Mouse (Mus musculus): Measurements from ENCODE around the gene Col5a3. TPM values are rescaled to one million over a fixed set of nuclear protein-coding genes. Genes with fewer than 3 reads are reported as not detected.
A peak's percentile ranks its signal among the peaks of the same experiment; 100 is the strongest.

The Col5a3 gene
- total RNA-seq, 2 experiments from 2014 or later, result 1.8 to 2.3 TPM

DNA sequence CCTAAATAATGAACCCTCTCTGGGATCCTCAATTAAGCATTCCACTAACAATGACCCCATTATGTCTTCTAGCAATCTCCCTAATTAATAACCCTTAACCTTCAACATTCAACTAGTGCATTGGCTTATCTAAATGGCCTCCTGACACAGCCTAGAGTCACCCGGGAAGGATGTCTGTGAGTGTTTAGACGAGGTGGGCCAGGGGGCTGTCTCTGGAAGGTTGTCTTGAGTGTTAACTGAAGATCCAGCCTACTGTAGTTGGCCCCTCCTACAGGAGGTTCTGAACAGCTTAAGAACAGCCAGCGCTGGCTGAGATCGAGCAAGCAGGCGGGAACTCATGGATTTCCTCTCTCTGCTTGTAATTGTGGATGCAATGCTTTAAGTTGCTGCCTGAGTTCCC is 9.2 kb downstream of the Col5a3 start:
- no peak for DNase-seq (ENCODE audit: low spot score in 2 of 2)

GRCm38 (mm10) chr9:20805159-20805495 is 9.7 kb downstream of the Col5a3 start:
- no peak for DNase-seq (ENCODE audit: low spot score in 2 of 2)

GRCm38 (mm10) chr9:20804266-20805158 is 10.4 kb downstream of the Col5a3 start:
- peak; percentile 60 to 73 for DNase-seq (ENCODE audit: low spot score in 2 of 2)

DNA sequence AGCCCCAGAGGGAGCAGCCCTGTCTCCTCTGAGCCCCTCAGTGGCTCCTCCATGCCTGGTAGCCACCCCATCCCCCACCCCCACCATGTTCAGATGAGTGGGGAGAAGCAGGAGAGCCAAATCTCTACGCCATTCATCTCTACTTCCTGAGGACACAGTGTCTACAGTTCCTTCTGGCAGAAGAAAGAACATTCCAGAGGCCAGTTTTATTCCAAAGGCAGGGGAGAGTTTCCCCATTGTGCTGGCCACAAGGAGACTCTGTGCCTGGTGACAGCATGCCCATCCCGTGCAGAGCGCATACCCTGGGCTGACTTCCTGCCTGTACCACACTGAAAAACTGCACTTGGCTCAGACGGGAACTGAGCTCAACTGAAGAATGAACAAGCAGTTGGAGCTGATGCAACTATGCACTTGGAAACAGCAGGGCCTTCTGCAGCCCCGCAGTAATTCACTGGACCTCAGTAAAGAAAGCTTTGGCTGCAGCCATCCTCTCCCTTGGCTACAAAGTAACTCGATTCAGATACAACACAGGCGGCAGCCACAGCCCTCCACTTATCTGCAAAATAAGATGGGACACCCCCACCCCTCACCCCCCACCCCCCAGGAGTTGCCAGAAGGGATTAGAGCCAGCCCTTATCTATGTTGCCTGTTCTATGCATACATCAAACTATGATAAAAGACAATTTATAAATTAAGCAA is 20.6 kb downstream of the Col5a3 start:
- DNase-seq (ENCODE audit: low spot score in 2 of 2), result peak; percentile 63 to 72

DNA sequence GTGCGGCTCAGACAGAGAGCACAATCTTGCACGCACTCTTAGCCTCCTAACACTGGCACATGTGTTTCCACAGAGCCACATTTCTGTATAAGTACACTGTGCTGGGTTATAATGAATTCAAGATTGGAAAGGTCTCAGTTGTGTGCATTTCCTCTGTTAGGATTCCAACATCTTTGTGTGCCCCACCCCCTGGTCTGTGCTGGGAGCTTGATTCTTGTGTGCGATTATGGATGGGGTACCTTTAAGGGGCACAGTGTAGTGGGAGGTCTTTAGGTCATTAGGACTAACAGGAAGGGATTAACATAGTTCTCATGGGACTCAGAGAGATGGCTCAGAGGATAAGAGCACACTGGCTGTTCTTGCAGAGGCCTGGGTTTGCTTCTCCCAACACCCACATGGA is 24.5 kb downstream of the Col5a3 start:
- no peak for DNase-seq (ENCODE audit: low spot score in 2 of 2)

GRCm38 (mm10) chr9:20789651-20790050 is 25.2 kb downstream of the Col5a3 start:
- no peak for DNase-seq (ENCODE audit: low spot score in 2 of 2)

- no peak for DNase-seq (ENCODE audit: low spot score in 2 of 2)
Measured at GRCm38 (mm10) chr9:20787992-20788391, 26.9 kb downstream of the Col5a3 start.

DNA sequence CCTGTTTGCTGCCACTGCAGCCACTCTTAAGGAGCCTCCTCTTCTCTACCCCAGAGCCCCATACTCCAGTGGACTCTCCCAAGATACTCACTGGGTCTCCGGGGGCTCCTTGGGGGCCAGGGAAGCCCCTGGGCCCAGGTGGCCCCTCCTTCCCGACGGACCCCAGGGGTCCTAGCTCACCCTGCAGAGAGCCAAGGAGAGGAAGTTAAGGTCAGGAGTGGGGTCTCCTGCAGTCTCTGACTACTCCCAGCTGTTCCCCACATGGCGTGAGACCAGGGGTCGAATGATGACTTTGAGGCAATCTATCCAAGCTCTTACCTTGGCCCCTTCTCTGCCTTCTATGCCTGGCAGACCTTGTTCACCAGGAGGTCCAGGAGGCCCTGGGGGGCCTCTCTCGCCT is 29.8 kb downstream of the Col5a3 start:
- DNase-seq (ENCODE audit: low spot score in 2 of 2), result no peak

GRCm38 (mm10) chr9:20781286-20781685 is 33.6 kb downstream of the Col5a3 start:
- no peak for DNase-seq (ENCODE audit: low spot score in 2 of 2)

- DNase-seq (ENCODE audit: low spot score in 2 of 2), result no peak
Measured at GRCm38 (mm10) chr9:20765274-20765673, 49.6 kb downstream of the Col5a3 start.

DNA sequence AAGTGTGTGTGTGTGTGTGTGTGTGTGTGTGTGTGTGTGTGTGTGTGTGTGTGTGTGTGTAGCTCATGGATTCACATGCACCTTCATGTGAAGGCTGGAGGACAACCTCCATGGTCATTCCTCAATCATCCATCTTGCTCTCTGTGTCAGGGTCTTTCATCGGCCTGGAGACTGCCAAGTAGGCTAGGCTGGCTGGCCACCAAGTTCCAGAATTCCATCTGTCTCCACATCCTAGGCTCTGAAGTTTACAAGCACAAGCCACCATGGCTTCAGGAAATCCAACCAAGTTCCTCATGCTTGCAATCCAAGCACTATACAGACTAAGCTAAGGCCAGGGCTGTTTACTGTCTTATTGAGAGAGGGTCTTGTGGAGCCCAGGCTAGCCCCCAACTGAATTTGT is 51.8 kb downstream of the Col5a3 start:
- peak in 1 of 2 experiments; percentile 44 for DNase-seq (ENCODE audit: low spot score in 2 of 2)

DNA sequence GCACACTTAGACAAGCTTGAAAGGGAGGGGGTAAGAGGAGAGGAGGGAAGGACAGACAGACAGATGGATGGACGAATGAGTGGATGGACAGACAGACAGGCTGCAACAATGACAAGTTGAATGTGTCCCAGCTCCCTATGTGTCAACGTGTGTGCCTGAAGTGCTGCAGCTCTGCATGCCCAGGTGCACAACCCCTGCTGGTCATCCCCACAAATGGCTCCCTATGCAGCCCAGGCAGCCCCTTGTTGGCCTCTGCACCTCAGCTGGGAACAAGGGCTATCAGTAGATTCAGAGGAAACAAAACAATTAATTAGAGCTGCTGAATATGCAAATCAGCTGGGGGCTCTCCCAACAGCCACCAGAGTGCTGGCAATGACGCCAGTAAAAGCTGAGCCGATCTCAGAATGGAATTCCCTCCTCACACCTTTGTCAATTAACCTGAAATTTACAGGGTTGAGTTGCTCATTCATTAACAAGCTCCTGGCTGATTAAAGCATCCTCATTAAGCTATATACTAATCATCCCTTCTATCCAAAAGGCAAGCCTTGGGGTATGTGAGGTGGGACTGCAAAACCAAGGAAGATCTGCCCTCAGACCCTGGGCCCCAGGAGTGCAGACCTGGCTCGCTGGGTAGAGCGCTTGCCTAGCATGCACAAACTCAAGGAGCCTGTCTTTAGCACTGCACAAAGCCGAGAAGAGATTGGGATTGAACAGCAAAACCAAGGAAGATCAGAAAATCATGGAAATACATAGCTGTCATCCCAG is 52.5 kb downstream of the Col5a3 start:
- no peak for DNase-seq (ENCODE audit: low spot score in 2 of 2)

DNA sequence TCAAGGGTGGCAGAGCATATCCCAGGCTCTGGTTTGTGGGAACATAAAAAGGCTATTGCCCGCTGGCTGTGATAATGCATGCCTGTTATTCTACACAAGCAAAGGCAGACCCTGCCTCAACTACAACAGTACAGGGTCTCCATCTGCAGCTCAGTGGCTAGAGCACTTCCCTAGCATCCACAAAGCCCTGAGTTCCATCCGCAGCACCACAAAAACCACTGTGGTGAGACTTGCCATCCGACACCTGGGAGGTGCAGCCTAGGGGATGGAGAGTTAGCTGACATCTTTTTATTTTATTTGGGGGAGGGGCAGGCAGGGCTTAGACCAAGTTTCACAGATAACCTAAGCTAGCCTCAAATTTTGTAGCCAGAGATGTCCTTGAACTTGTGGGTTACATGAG is 53.5 kb downstream of the Col5a3 start:
- DNase-seq (ENCODE audit: low spot score in 2 of 2), result no peak

DNA sequence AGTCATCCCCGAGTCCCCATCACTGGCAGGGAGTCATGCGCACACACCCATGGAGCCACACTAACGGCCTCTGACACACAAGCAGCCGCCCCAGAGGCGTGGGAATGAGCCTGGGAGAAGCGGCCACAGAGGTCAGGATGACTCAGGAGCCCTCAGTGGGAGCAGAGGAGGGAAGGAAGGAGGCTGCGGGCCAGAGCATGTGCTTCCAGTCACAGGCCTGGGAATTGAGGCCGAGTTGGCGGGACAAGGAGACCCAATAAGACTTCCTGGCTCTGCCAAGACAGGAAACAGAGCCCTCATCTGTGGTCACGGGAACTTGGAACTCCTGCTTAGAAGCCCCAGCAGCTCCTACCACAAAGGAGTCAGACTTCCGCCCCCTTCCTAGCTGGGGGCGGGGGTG is 54.1 kb downstream of the Col5a3 start:
- DNase-seq (ENCODE audit: low spot score in 2 of 2), result no peak

DNA sequence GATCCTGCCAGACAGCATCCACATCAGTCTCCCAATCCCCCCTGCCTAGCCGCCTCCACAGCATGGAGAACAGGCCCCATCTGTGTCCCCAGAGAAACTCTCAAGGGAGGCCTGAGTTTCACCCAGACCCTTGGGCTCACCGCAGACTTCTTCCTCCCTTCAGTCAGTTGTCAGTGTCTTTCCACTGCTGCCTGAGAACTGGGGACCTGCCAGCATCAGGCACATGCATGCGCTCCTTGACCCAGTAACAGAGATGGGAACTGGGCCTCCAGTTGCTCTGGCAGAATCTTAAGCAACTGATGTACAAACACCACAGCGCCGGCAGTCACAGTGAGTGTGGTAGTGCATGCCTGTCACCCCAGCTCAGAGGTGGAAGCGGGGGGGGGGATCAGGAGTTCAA is 56.0 kb downstream of the Col5a3 start:
- DNase-seq (ENCODE audit: low spot score in 2 of 2), result no peak

DNA sequence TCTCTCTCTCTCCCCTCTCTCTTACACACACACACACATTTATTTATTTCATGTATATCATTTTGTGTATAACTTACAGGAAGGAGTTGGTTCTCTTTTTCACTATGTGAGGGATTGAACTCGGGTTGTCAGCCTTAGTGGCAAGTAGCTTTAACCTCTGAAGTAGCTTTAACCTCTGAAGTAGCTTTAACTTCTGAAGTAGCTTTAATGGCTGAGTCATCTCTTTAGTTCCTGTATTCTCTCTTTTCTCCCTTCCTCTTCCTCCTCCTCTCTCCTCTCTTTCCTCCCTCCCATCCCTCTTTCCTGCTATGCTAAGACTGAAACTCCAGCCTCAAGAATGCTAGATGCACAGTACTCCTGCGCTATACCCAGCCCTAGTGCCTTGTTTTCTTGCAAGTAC is 56.6 kb downstream of the Col5a3 start:
- no peak for DNase-seq (ENCODE audit: low spot score in 2 of 2)

DNA sequence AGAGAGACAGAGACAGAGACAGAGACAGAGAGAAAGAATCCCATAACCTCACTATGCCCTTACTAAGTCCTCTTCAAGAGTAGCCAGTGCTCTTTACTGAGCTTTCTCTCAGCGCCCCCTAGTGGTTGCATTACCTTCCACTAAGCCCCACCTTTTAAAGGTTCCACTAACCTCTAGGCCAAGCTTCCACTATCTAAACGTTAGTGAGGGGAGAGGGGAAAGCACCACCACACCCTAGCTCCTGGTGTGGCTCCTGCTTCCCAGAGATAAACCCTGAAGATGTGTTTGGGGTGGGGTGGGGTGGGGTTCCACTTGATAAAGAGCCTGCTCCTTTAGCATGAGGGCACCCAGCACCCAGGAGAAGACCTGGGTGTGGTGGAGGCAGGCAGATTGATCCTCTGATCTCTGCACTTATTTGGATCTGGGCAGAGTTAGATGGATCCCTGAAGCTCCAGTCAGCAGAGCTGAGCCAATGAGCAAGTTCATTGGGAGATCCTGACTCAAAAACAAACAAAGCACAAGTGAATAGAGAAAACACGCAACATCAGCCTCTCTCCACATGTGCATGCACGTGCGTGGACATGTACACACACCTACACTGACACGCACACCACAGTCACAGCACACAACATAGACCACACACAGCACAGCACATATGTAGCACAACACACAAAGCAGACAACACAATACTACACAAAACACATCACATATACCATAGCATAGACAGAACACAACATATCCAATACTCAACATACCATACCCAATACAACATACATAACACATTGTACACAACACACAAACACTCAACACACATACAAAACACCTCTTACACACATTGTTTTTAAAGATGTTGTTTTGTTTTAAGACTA is 57.5 kb downstream of the Col5a3 start:
- peak; percentile 46 to 57 for DNase-seq (ENCODE audit: low spot score in 2 of 2)

GRCm38 (mm10) chr9:20756081-20756700 is 58.7 kb downstream of the Col5a3 start:
- no peak for DNase-seq (ENCODE audit: low spot score in 2 of 2)

DNA sequence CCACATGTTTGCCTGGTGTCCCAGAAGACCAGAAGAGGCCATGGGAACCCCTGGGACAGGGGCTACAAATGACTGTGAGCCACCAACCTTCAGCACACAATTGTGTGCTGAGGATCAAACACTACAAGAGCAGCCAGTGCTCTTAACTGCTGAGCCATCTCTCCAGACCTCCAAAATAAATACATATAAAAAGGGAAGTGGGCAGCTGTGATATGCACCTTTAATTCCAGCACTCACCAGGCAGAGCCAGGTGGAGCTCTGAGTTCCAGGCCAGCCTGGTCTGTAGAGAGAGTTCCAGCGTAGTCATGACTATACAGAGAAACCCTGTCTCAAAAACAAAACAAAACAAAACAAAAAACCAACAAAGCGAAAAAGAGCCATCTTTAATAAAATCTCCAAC is 60.5 kb downstream of the Col5a3 start:
- no peak for DNase-seq (ENCODE audit: low spot score in 2 of 2)

- no peak for DNase-seq (ENCODE audit: low spot score in 2 of 2)
Measured at GRCm38 (mm10) chr9:20751477-20752029, 63.3 kb downstream of the Col5a3 start.

Measured in layer of hippocampus, postnatal 10 days (tissue).